Comparison of ENCODE assay signal across 15 mouse cellular contexts in the genomic region with DNA sequence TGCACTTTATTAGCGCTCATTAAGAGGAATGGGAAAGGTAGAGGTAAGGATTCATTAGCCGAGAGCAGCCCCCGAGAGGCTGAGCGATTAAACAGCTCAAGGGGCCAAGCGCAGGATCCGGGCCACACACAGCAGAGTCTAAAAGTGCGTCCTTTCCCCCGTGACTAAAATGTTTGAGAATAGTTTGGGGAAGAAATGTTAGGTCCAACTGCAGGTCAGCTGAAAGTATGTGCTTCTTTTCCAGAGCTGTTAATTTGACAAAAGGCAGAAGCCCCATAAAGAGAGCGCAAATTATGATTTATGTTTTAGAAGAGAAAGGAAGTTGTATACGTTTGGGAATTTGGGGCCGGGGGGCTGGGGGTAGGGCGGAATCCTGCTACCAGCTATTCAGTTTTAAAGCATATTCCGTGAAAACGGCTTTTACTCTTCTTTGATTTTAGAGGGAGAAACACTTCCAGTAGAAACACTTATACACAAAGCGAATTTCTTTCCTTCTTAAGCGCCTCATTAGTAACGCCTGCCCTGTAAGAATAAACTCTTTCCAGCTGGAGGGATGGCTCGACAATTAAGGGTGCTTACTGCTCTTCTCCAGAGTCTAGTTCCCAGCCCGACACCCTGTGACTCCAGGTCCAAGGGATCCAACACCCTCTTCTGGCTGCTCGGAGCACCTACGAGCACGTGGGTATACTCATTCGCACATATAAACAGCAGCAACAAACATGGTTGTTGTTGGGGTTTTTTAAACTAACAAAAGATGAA.
DNase-seq lines count a peak whose midpoint lies in the region; ATAC-seq and TF ChIP-seq lines count a peak whose summit lies in the region.
"Had no signal": no experiment of that assay in that cellular context is flagged by ENCODE, and none has a peak within 500 bp of the region (broad histone marks: within the 10 kb centered on the region; RNA-seq: fewer than 3 reads in every experiment).

No protein-coding gene starts in this region.

- no peak for TF ChIP-seq POLR2A in lung, adult 2 months (IDR thresholded peaks at IDR 0.05; ENCODE audit: borderline replicate concordance, extremely low read depth, low read depth, low read length)

- H3K4me2 ChIP-seq in forebrain, postnatal 0 days (ENCODE audit: low read depth), result 0 out of 2 replicates have a peak overlapping the region, but pooled peaks have one; percentile 3
- H3K4me2 ChIP-seq in forebrain, embryonic 15.5 days (replicated peaks), result no peak overlapping the region
- peak overlapping the region; percentile 41 for H3K4me2 ChIP-seq in lung, embryonic 15.5 days
- H3K4me2 ChIP-seq in intestine, embryonic 16.5 days (ENCODE audit: low read depth, low read length), result peak overlapping the region; percentile 43
- H3K4me2 ChIP-seq in stomach, embryonic 16.5 days (ENCODE audit: low read depth, low read length), result peak overlapping the region; percentile 39
- H3K4me2 ChIP-seq in heart, embryonic 11.5 days, result no peak overlapping the region
- H3K4me2 ChIP-seq: hindbrain, embryonic 14.5 days; midbrain, embryonic 12.5 days; neural tube, embryonic 12.5 days had no signal

- no peak overlapping the region for H3K9ac ChIP-seq in forebrain, postnatal 0 days
- H3K9ac ChIP-seq in forebrain, embryonic 15.5 days (replicated peaks), result no peak overlapping the region
- no peak overlapping the region for H3K9ac ChIP-seq in lung, embryonic 15.5 days
- H3K9ac ChIP-seq in intestine, embryonic 16.5 days (ENCODE audit: low read depth, low read length), result no peak overlapping the region
- H3K9ac ChIP-seq in stomach, embryonic 16.5 days (ENCODE audit: low read length), result no peak overlapping the region
- H3K9ac ChIP-seq in heart, embryonic 11.5 days (ENCODE audit: low read depth, low read length), result no peak overlapping the region
- H3K9ac ChIP-seq: hindbrain, embryonic 14.5 days; midbrain, embryonic 12.5 days; neural tube, embryonic 12.5 days had no signal

- 65% methylated on average over 23 of the region's 23 CpGs for WGBS in forebrain, postnatal 0 days
- WGBS in forebrain, embryonic 15.5 days, result 62% methylated on average over 23 of the region's 23 CpGs
- WGBS in lung, embryonic 15.5 days, result 50% methylated on average over 23 of the region's 23 CpGs
- 71% methylated on average over 23 of the region's 23 CpGs for WGBS in lung, adult 2 months
- WGBS in intestine, embryonic 16.5 days, result 50% methylated on average over 23 of the region's 23 CpGs
- WGBS in stomach, embryonic 16.5 days, result 46% methylated on average over 23 of the region's 23 CpGs
- 78% methylated on average over 23 of the region's 23 CpGs for WGBS in heart, embryonic 11.5 days (ENCODE audit: insufficient replicate concordance)

- no peak for ATAC-seq in forebrain, postnatal 0 days
- no peak for ATAC-seq in forebrain, embryonic 15.5 days (replicated peaks)
- no peak for ATAC-seq in lung, embryonic 15.5 days (ENCODE audit: borderline replicate concordance, extremely low read depth, low FRiP score, low TSS enrichment)
- peak; percentile 68 for ATAC-seq in intestine, embryonic 16.5 days
- peak; percentile 55; the same call in 1 of the 2 replicates for ATAC-seq in stomach, embryonic 16.5 days (ENCODE audit: insufficient read depth, low FRiP score)
- no peak for ATAC-seq in heart, embryonic 11.5 days (replicated peaks; ENCODE audit: insufficient number of reproducible peaks, low FRiP score, low TSS enrichment)

- H3K4me3 ChIP-seq in forebrain, postnatal 0 days (ENCODE audit: low read depth, low read length), result no peak overlapping the region
- H3K4me3 ChIP-seq in forebrain, embryonic 15.5 days, result no peak overlapping the region
- H3K4me3 ChIP-seq in lung, embryonic 15.5 days, result no peak overlapping the region
- no peak overlapping the region for H3K4me3 ChIP-seq in lung, adult 2 months (replicated peaks; ENCODE audit: extremely low read depth, low read depth, low read length)
- H3K4me3 ChIP-seq in intestine, embryonic 16.5 days (ENCODE audit: low read length), result no peak overlapping the region
- peak overlapping the region; percentile 5 for H3K4me3 ChIP-seq in stomach, embryonic 16.5 days (replicated peaks; ENCODE audit: low read length)
- no peak overlapping the region for H3K4me3 ChIP-seq in heart, embryonic 11.5 days (ENCODE audit: low read depth, low read length)
- H3K4me3 ChIP-seq: layer of hippocampus, adult 2 months; midbrain, embryonic 12.5 days; neural tube, embryonic 12.5 days had no signal

- no peak for TF ChIP-seq CTCF in forebrain, postnatal 0 days (IDR thresholded peaks at IDR 0.05; ENCODE audit: low read depth)
- no peak for TF ChIP-seq CTCF in lung, adult 2 months (IDR thresholded peaks at IDR 0.05; ENCODE audit: insufficient read depth, low read length)

- H3K36me3 ChIP-seq in forebrain, postnatal 0 days (ENCODE audit: insufficient read depth), result no peaks in the 10 kb centered on the region
- no peaks in the 10 kb centered on the region for H3K36me3 ChIP-seq in forebrain, embryonic 15.5 days
- H3K36me3 ChIP-seq in lung, embryonic 15.5 days, result no peaks in the 10 kb centered on the region
- H3K36me3 ChIP-seq in intestine, embryonic 16.5 days (ENCODE audit: control insufficient read depth, insufficient read depth, low read length), result no peaks in the 10 kb centered on the region
- H3K36me3 ChIP-seq in stomach, embryonic 16.5 days (ENCODE audit: control insufficient read depth, insufficient read depth, low read length), result no peaks in the 10 kb centered on the region
- H3K36me3 ChIP-seq in heart, embryonic 11.5 days (ENCODE audit: control insufficient read depth, insufficient read depth, low read length), result no peaks in the 10 kb centered on the region
- H3K36me3 ChIP-seq: midbrain, embryonic 12.5 days; neural tube, embryonic 12.5 days had no signal

- H3K9me3 ChIP-seq in forebrain, postnatal 0 days (ENCODE audit: low read length), result no peaks in the 10 kb centered on the region
- H3K9me3 ChIP-seq in forebrain, embryonic 15.5 days, result no peaks in the 10 kb centered on the region
- no peaks in the 10 kb centered on the region for H3K9me3 ChIP-seq in lung, embryonic 15.5 days
- H3K9me3 ChIP-seq in intestine, embryonic 16.5 days (ENCODE audit: control insufficient read depth, low read length), result no peaks in the 10 kb centered on the region
- H3K9me3 ChIP-seq in stomach, embryonic 16.5 days (replicated peaks; ENCODE audit: control insufficient read depth, low read length), result no peaks in the 10 kb centered on the region
- H3K9me3 ChIP-seq in heart, embryonic 11.5 days (replicated peaks; ENCODE audit: control insufficient read depth, low read length), result no peaks in the 10 kb centered on the region
- H3K9me3 ChIP-seq: midbrain, embryonic 12.5 days; neural tube, embryonic 12.5 days had no signal

- H3K27me3 ChIP-seq in forebrain, postnatal 0 days (ENCODE audit: insufficient read depth, low read length), result 0 out of 2 replicates have a peak, but pooled peaks cover 5% of the 10 kb centered on the region
- H3K27me3 ChIP-seq in forebrain, embryonic 15.5 days, result no peaks in the 10 kb centered on the region
- H3K27me3 ChIP-seq in lung, embryonic 15.5 days, result no peaks in the 10 kb centered on the region
- no peaks in the 10 kb centered on the region for H3K27me3 ChIP-seq in intestine, embryonic 16.5 days (replicated peaks; ENCODE audit: control insufficient read depth, insufficient read depth, low read length)
- no peaks in the 10 kb centered on the region for H3K27me3 ChIP-seq in stomach, embryonic 16.5 days (ENCODE audit: control insufficient read depth, insufficient read depth, low read length)
- 0 out of 2 replicates have a peak, but pooled peaks cover 2% of the 10 kb centered on the region for H3K27me3 ChIP-seq in heart, embryonic 11.5 days (ENCODE audit: control insufficient read depth, insufficient read depth, low read length)
- H3K27me3 ChIP-seq: midbrain, embryonic 12.5 days; neural tube, embryonic 12.5 days had no signal

- H3K27ac ChIP-seq in forebrain, postnatal 0 days (ENCODE audit: low read depth, low read length), result no peak overlapping the region
- H3K27ac ChIP-seq in forebrain, embryonic 15.5 days (replicated peaks), result no peak overlapping the region
- H3K27ac ChIP-seq in lung, embryonic 15.5 days, result no peak overlapping the region; the same call in 1 of the 2 replicates
- H3K27ac ChIP-seq in intestine, embryonic 16.5 days (ENCODE audit: low read length), result peak overlapping the region; percentile 78
- H3K27ac ChIP-seq in stomach, embryonic 16.5 days (ENCODE audit: low read length), result peak overlapping the region; percentile 77
- no peak overlapping the region for H3K27ac ChIP-seq in heart, embryonic 11.5 days (ENCODE audit: low read depth, low read length)
- H3K27ac ChIP-seq: hindbrain, embryonic 14.5 days; layer of hippocampus, adult 2 months; midbrain, embryonic 12.5 days; neural tube, embryonic 12.5 days had no signal

- H3K4me1 ChIP-seq in forebrain, postnatal 0 days (ENCODE audit: insufficient read depth), result no peaks in the 10 kb centered on the region
- no peaks in the 10 kb centered on the region for H3K4me1 ChIP-seq in forebrain, embryonic 15.5 days
- H3K4me1 ChIP-seq in lung, embryonic 15.5 days, result no peaks in the 10 kb centered on the region
- no peaks in the 10 kb centered on the region for H3K4me1 ChIP-seq in lung, adult 2 months (ENCODE audit: control insufficient read depth, insufficient read depth, low read length)
- H3K4me1 ChIP-seq in intestine, embryonic 16.5 days (ENCODE audit: control insufficient read depth, insufficient read depth, low read length), result no peaks in the 10 kb centered on the region; the same call in 1 of the 2 replicates
- H3K4me1 ChIP-seq in stomach, embryonic 16.5 days (ENCODE audit: control insufficient read depth, insufficient read depth, low read length), result no peaks in the 10 kb centered on the region
- H3K4me1 ChIP-seq in heart, embryonic 11.5 days (ENCODE audit: control insufficient read depth, insufficient read depth, low read length), result no peaks in the 10 kb centered on the region
- H3K4me1 ChIP-seq: midbrain, embryonic 12.5 days; neural tube, embryonic 12.5 days had no signal

- no peak for DNase-seq in forebrain, postnatal 0 days
- DNase-seq in lung, adult 2 months, result no peak
- DNase-seq in frontal cortex, postnatal 10 days (ENCODE audit: low spot score in 2 of 2), result no peak
- DNase-seq: adrenal gland, postnatal 25 days; B cell, adult 2 months; thymus, adult 2 months had no signal

Comparison
In these comparisons a context has a peak if more than half of its experiments do, and no peak if none do; other contexts are left out.
1. H3K4me2 ChIP-seq: peak in forebrain, postnatal 0 days (single experiment), lung, embryonic 15.5 days (single experiment), intestine, embryonic 16.5 days (single experiment) and stomach, embryonic 16.5 days (single experiment); none in forebrain, embryonic 15.5 days (single experiment) and heart, embryonic 11.5 days (single experiment).
2. ATAC-seq: peak in intestine, embryonic 16.5 days (single experiment) and stomach, embryonic 16.5 days (single experiment); none in forebrain, postnatal 0 days (single experiment), forebrain, embryonic 15.5 days (single experiment), lung, embryonic 15.5 days (single experiment) and heart, embryonic 11.5 days (single experiment).
3. H3K27ac ChIP-seq: peak in intestine, embryonic 16.5 days (single experiment) and stomach, embryonic 16.5 days (single experiment); none in forebrain, postnatal 0 days (single experiment), forebrain, embryonic 15.5 days (single experiment), lung, embryonic 15.5 days (single experiment) and heart, embryonic 11.5 days (single experiment).